Mouse (Mus musculus) liver, postnatal 0 days (tissue): Measurements from ENCODE around the gene Tubb2b. TPM values are rescaled to one million over a fixed set of nuclear protein-coding genes. Genes with fewer than 3 reads are reported as not detected.

ENCODE experiments used
- ATAC-seq: fragments of 200-750 bp; cut with Nextera tagmentation; 2 replicates; pipeline ENCODE4 v1.8.0; 2017; ENCODE audit warnings: mild to moderate bottlenecking, moderate library complexity
- DNase-seq: peaks from one replicate; pipeline ENCODE4 v3.0.0-alpha.2; 2016
- H3K27ac ChIP-seq: fragments of 300-500 bp; sonication (generic); 2 replicates; pipeline ENCODE4 v1.5.1; 2014; ENCODE audit warnings: antibody characterized with exemption, moderate library complexity, mild to moderate bottlenecking, low read depth
- H3K27me3 ChIP-seq: fragments of 300-500 bp; sonication (generic); 2 replicates; pipeline ENCODE4 v1.6.1; 2014; ENCODE audit warnings: low read length, control low read depth, mixed read lengths; ENCODE audit not compliant: insufficient read depth
- H3K36me3 ChIP-seq: fragments of 300-500 bp; sonication (generic); replicated peaks from 2 replicates; pipeline ENCODE4 v1.6.1; 2014; ENCODE audit warnings: mild to moderate bottlenecking, control low read depth, low read length, moderate library complexity, mixed read lengths; ENCODE audit not compliant: insufficient read depth
- H3K4me1 ChIP-seq: fragments of 300-500 bp; sonication (generic); 2 replicates; pipeline ENCODE4 v1.6.1; 2014; ENCODE audit warnings: antibody characterized with exemption, mild to moderate bottlenecking, control low read depth; ENCODE audit not compliant: insufficient read depth
- H3K4me2 ChIP-seq: fragments of 300-500 bp; sonication (generic); 2 replicates; pipeline ENCODE4 v1.6.1; 2014; ENCODE audit warnings: low read depth, mild to moderate bottlenecking, low read length, moderate library complexity, mixed read lengths
- H3K4me3 ChIP-seq: fragments of 300-500 bp; sonication (generic); 2 replicates; pipeline ENCODE4 v1.5.1; 2014; ENCODE audit warnings: low read depth, low read length
- H3K9ac ChIP-seq: fragments of 300-500 bp; sonication (generic); replicated peaks from 2 replicates; pipeline ENCODE4 v1.6.1; 2014; ENCODE audit warnings: mild to moderate bottlenecking, moderate library complexity
- H3K9me3 ChIP-seq: fragments of 300-500 bp; sonication (generic); 2 replicates; pipeline ENCODE4 v1.6.1; 2016; ENCODE audit warnings: mild to moderate bottlenecking, control low read depth, low read length, mixed read lengths
- CTCF ChIP-seq: sonication (generic); IDR thresholded peaks from 2 replicates; pipeline ENCODE4 v1.5.1; 2016; ENCODE audit warnings: antibody characterized with exemption, low read depth
- EP300 ChIP-seq: IDR thresholded peaks from 2 replicates; pipeline ENCODE4 v1.6.1; 2016; ENCODE audit warnings: antibody characterized with exemption, low read depth, mild to moderate bottlenecking
- WGBS: fragments of 180-500 bp; shearing (Covaris S2); extraction: QIAGEN DNeasy Blood & Tissue Kit; methylation state at CpG from one replicate; pipeline ENCODE4 v1.1.7; 2014; ENCODE audit not compliant: insufficient replicate concordance; 5-methylcytosine and 5-hydroxymethylcytosine counted together
- polyA plus RNA-seq: library from polyadenylated mRNA; unstranded; fragments of >200 nt; fragmentation: Nextera tagmentation; extraction: Ambion mirVana; gene quantifications from 2 replicates; pipeline ENCODE4 v1.2.1, GENCODE M21; 2015

Gene Tubb2b
- polyA plus RNA-seq, 1 experiment from 2014 or later, result 0.28 TPM

DNA sequence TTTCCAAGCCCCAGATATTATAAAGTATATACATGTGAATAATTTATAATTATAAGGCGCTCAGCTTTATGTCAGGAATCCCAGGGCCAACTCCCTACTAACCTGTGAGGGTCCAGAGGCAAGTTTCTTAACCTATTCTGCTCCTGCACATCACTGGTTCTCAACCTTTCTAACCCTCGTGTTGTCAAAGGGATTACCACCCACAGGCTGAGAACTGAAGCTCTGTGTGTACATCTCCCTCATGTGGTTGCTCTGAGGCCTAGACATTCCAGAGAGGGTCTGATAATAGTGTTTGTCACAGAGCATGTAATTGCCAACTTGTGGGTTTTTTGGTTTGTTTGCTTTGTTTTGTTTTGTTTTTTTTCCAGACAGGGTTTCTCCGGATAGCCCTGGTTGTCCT, 16.6 kb upstream of the Tubb2b start:
- Histone ChIP-seq H3K27me3 (peaks cover 5% of the 10 kb centered on the region; the same call in 1 of the 2 replicates), H3K36me3 (no peaks in the 10 kb centered on the region), H3K4me1 (peaks cover 7% of the 10 kb centered on the region; the same call in 1 of the 2 replicates), H3K9me3 (no peaks in the 10 kb centered on the region), H3K27ac (no peak overlapping the region), H3K9ac (no peak overlapping the region), H3K4me2 (no peak overlapping the region), H3K4me3 (no peak overlapping the region)
- DNase-seq (no peak), ATAC-seq (no peak)
- no peak for TF ChIP-seq EP300
- peak; percentile 45 for TF ChIP-seq CTCF
- WGBS, result 59% methylated on average over 3 of the region's 3 CpGs

DNA sequence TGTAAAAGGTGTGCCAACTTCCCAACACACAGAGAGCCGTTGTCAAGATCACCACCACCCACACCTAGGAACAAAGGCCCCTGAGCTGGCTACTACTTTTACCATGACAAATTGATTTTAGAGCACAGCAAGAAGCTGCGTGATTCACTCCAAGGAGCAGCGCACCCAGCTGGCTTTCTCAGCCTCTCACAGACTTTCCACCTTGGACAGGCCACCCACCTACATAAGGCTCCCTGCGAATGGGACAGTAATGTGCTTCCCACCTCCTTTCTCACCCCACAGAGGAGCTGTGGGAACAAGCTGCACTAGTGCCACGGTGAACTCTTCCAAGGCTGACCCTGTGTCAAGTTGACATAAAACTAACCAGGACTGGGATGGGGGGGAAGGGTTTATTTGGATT, 13.1 kb upstream of the Tubb2b start:
- ATAC-seq (no peak), DNase-seq (no peak)
- no peaks in the 10 kb centered on the region for H3K36me3 ChIP-seq
- WGBS, result 74% methylated on average over 5 of the region's 5 CpGs
- TF ChIP-seq EP300, result no peak
- TF ChIP-seq CTCF, result no peak
- H3K4me3 ChIP-seq, result no peak overlapping the region
- no peaks in the 10 kb centered on the region; the same call in 1 of the 2 replicates for H3K4me1 ChIP-seq
- H3K9ac ChIP-seq, result no peak overlapping the region
- no peak overlapping the region for H3K27ac ChIP-seq
- H3K4me2 ChIP-seq, result no peak overlapping the region
- H3K27me3 ChIP-seq, result no peaks in the 10 kb centered on the region; the same call in 1 of the 2 replicates
- no peaks in the 10 kb centered on the region for H3K9me3 ChIP-seq

DNA sequence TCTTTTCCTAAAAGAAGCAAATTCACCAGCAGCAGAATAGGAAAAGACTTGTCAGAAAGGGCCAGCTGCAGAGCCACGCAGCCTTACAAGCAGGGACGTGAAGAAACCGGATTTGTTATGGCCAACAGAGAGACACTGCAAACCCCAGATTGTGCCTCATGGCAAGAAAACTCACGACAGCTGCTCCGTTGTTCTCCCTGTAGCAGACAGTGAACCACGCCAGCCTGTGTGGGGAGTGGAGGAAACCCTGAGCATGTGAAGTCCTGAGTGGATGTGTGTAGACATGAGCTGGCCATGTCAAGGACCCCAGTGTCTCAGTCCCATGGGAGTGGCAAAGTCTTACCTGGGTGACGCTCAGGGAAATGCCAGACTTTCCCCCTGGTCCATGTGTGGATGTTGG, 6.3 kb upstream of the Tubb2b start:
- Histone ChIP-seq H3K4me2 (no peak overlapping the region), H3K27me3 (peaks cover 37% of the 10 kb centered on the region), H3K9ac (no peak overlapping the region), H3K4me3 (no peak overlapping the region), H3K27ac (no peak overlapping the region), H3K9me3 (no peaks in the 10 kb centered on the region), H3K36me3 (no peaks in the 10 kb centered on the region), H3K4me1 (peaks cover 3% of the 10 kb centered on the region)
- no peak for DNase-seq
- ATAC-seq, result no peak
- TF ChIP-seq EP300 (no peak), CTCF (no peak)
- 65% methylated on average over 7 of the region's 7 CpGs for WGBS

DNA sequence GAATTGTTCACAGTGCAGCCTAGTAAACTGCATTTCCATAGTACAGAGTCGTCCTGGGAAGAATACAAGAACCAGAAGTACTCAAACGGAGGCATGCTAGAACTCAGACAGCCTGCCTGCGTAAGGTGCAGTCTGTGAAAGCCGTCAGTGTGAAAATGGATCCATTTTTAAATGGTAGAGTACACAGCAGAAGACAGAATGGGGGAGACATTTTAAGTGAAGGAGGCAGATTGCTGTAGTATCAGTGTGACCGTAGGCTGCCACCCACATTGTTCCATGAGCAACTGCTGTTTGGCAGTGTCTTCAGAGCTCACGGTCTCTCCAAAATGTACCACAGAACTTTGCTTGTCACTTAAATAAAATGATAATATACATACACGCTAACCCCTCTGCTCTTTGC, 4.0 kb upstream of the Tubb2b start:
- H3K4me3 ChIP-seq, result no peak overlapping the region
- no peaks in the 10 kb centered on the region for H3K9me3 ChIP-seq
- H3K27me3 ChIP-seq, result peaks cover 54% of the 10 kb centered on the region
- H3K36me3 ChIP-seq, result no peaks in the 10 kb centered on the region
- no peak overlapping the region for H3K4me2 ChIP-seq
- no peak overlapping the region for H3K9ac ChIP-seq
- WGBS, result 73% methylated on average over 7 of the region's 7 CpGs
- H3K27ac ChIP-seq, result no peak overlapping the region
- TF ChIP-seq CTCF (no peak), EP300 (no peak)
- no peak for DNase-seq
- H3K4me1 ChIP-seq, result peaks cover 21% of the 10 kb centered on the region
- no peak for ATAC-seq

DNA sequence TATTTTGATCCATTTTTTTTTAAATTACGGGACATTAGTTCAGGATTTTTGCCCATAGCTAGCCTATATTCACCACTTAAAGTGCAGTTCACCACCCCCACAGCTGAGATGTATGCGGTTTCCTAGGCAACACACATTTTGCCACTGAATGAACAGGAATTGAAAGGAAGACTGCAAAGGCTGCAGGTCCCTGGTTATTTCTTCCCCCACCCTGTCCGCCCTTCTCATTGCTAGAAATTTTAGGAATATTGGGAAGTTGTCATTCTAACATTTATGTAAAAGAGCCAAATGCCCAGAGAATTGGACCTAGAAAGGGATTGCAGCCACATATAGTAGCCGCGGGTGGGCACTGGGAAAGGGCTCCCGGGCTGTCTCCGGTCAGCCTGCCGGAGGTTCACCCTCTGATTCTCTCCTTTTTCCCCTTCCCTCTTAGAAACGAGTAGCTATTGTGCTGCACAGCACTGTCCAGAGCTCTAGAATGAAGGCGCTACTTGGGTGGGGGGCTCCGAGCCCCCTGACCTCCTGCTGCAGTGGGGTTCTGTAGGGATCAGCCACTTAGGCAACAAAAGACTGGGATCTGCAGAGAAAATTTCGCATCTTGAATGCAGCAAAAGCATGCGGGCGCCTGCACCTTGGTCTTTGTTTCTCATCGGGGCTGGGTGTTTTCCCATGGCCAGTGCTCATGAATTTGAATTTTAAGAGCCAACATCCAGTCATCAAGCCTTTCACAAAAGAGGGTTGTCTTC, 3.2 kb upstream of the Tubb2b start:
- Histone ChIP-seq H3K9ac (no peak overlapping the region), H3K4me2 (no peak overlapping the region), H3K36me3 (no peaks in the 10 kb centered on the region), H3K9me3 (no peaks in the 10 kb centered on the region), H3K27me3 (peaks cover 60% of the 10 kb centered on the region), H3K4me3 (no peak overlapping the region), H3K4me1 (peaks cover 21% of the 10 kb centered on the region), H3K27ac (no peak overlapping the region)
- DNase-seq, result no peak
- TF ChIP-seq CTCF (no peak), EP300 (no peak)
- ATAC-seq, result no peak
- 15% methylated on average over 15 of the region's 15 CpGs for WGBS

DNA sequence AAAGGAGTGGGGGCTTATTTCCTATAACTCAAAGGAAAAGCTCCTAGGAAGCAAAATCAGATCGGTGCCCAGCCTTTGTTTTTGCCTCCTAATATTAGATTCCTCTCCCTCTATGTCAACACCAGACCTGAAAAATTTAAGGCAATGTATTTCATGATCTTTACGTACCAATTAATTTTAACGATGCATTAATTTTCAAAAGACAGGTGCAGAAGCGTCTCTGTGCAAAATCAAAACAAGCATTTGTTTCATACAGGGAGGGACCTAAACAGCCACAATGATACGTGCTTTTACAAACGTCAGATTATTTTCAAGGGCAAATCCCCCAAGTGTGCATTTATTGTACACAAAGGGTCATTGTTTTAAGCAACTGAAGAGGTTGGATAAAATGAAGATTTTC, 2.6 kb upstream of the Tubb2b start:
- Histone ChIP-seq H3K27ac (no peak overlapping the region), H3K9me3 (no peaks in the 10 kb centered on the region), H3K27me3 (peaks cover 60% of the 10 kb centered on the region), H3K4me1 (peaks cover 21% of the 10 kb centered on the region), H3K36me3 (no peaks in the 10 kb centered on the region), H3K4me2 (no peak overlapping the region), H3K9ac (no peak overlapping the region), H3K4me3 (no peak overlapping the region)
- ATAC-seq (no peak), DNase-seq (no peak)
- 27% methylated on average over 6 of the region's 6 CpGs for WGBS
- no peak for TF ChIP-seq CTCF
- TF ChIP-seq EP300, result no peak
